Mouse (Mus musculus): ENCODE results near the gene Prr5.

GRCm38 (mm10) chr15:84651481-84651880 lies 17.9 kb upstream of the Prr5 start:
- TF ChIP-seq CTCF (IDR thresholded peaks at IDR 0.05; ENCODE audit: insufficient read depth, low read depth, low read length) = no peak
- TF ChIP-seq POLR2A (IDR thresholded peaks at IDR 0.05; ENCODE audit: insufficient read depth, low read depth, low read length) = no peak

Data from olfactory bulb, adult 2 months (tissue).